Mouse (Mus musculus) midbrain, postnatal 0 days (tissue): ENCODE measurements around the gene Pde10a. TPM values are rescaled to one million over a fixed set of nuclear protein-coding genes. Genes with fewer than 3 reads are reported as not detected.
A peak's percentile ranks its signal among the peaks of the same experiment; 100 is the strongest.

Experiments used
- ATAC-seq: fragments of 200-750 bp; cut with Nextera tagmentation; 2 replicates; pipeline ENCODE4 v1.8.0; 2017; ENCODE audit warnings: moderate number of reproducible peaks, mild to moderate bottlenecking, moderate TSS enrichment, moderate library complexity; ENCODE audit not compliant: low FRiP score
- DNase-seq: peaks from one replicate; pipeline ENCODE4 v3.0.0-alpha.2; 2015; ENCODE audit warnings: low spot score
- H3K27ac ChIP-seq: fragments of 300-500 bp; sonication (generic); 2 replicates; pipeline ENCODE4 v1.5.1; 2014; ENCODE audit warnings: low read depth, mild to moderate bottlenecking, low read length, mixed read lengths
- H3K27me3 ChIP-seq: fragments of 300-500 bp; sonication (generic); 2 replicates; pipeline ENCODE4 v1.6.1; 2014; ENCODE audit warnings: low read length, control low read depth, mixed read lengths; ENCODE audit not compliant: insufficient read depth
- H3K36me3 ChIP-seq: fragments of 300-500 bp; sonication (generic); 2 replicates; pipeline ENCODE4 v1.6.1; 2014; ENCODE audit warnings: low read length, control low read depth, mixed read lengths; ENCODE audit not compliant: insufficient read depth
- H3K4me1 ChIP-seq: fragments of 300-500 bp; sonication (generic); 2 replicates; pipeline ENCODE4 v1.6.1; 2014; ENCODE audit warnings: mild to moderate bottlenecking, control low read depth, antibody characterized with exemption, low read length, mixed read lengths; ENCODE audit not compliant: insufficient read depth
- H3K4me2 ChIP-seq: fragments of 300-500 bp; sonication (generic); 2 replicates; pipeline ENCODE4 v1.6.1; 2014; ENCODE audit warnings: low read depth, mild to moderate bottlenecking, low read length, mixed read lengths; ENCODE audit not compliant: poor library complexity, severe bottlenecking
- H3K4me3 ChIP-seq: fragments of 300-500 bp; sonication (generic); 2 replicates; pipeline ENCODE4 v1.5.1; 2014; ENCODE audit warnings: low read depth, mild to moderate bottlenecking, low read length, moderate library complexity
- H3K9ac ChIP-seq: fragments of 300-500 bp; sonication (generic); replicated peaks from 2 replicates; pipeline ENCODE4 v1.6.1; 2014; ENCODE audit warnings: mild to moderate bottlenecking, low read length, moderate library complexity, mixed read lengths; ENCODE audit not compliant: poor library complexity, severe bottlenecking
- H3K9me3 ChIP-seq: fragments of 300-500 bp; sonication (generic); 2 replicates; pipeline ENCODE4 v1.6.1; 2016; ENCODE audit warnings: low read length, control low read depth
- CTCF ChIP-seq: IDR thresholded peaks from 2 replicates; pipeline ENCODE4 v1.5.1; 2016; ENCODE audit warnings: antibody characterized with exemption, mild to moderate bottlenecking
- WGBS: fragments of 180-500 bp; shearing (Covaris S2); extraction: QIAGEN DNeasy Blood & Tissue Kit; methylation state at CpG from one replicate; pipeline ENCODE4 v1.1.7; 2014; 5-methylcytosine and 5-hydroxymethylcytosine counted together
- polyA plus RNA-seq: library from polyadenylated mRNA; unstranded; fragments of >200 nt; fragmentation: Nextera tagmentation; extraction: Ambion mirVana; gene quantifications from 2 replicates; pipeline ENCODE4 v1.2.1, GENCODE M21; 2015
- total RNA-seq: library from RNA; depleted of rRNA; stranded (reverse); fragments of >200 nt; gene quantifications from 2 replicates; pipeline ENCODE4 v1.2.3, GENCODE M21; 2014

The Pde10a gene
- total and polyA plus RNA-seq, 2 experiments from 2014 or later = 8.6 to 40.3 TPM

DNA sequence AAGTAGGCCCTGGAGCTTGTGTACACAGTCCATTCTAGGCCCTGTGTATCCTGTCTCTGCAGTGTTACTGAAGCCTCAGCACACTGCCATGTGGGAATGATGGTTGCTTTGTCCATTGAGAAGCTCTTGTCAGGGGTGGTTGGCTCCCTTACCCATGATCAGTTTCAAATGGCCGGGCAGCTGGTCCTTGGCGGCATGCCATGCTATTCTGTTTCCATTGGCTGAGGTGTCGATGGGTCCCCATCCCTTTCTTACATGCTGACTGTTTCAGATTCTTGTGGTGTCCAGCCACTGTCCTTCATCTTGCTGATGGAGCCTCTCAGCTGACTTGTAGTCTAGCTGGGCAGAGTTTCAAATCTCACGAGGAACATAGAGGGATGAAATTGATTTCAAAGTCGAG lies 305.8 kb downstream of the Pde10a start:
- Histone ChIP-seq H3K27me3 (no peaks in the 10 kb centered on the region), H3K9ac (no peak overlapping the region), H3K27ac (no peak overlapping the region), H3K9me3 (no peaks in the 10 kb centered on the region), H3K36me3 (no peaks in the 10 kb centered on the region), H3K4me1 (no peaks in the 10 kb centered on the region), H3K4me2 (no peak overlapping the region), H3K4me3 (no peak overlapping the region)
- ATAC-seq (no peak), DNase-seq (peak; percentile 38)
- WGBS = 78% methylated on average over 5 of the region's 5 CpGs
- TF ChIP-seq CTCF = no peak

DNA sequence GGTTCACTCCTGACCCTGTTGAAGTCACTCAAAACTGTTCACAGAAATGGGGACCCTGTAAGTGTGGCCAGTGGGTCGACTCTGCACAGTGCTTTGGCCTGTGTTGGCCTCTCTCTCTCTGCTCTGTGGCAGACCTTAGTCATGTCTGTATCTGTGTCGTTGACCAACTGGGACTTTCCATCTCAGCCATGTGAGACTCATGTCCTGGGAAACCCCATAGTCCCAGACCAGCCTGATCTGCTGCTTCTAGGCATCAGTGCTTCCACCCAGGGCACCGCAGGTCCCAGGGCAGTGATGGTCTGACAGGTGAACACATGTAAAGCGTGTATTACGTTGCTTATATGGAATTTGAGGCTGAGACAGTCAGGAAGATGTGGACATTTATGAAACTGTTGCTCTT lies 311.1 kb downstream of the Pde10a start:
- Histone ChIP-seq H3K4me1 (no peaks in the 10 kb centered on the region; the same call in 1 of the 2 replicates), H3K9me3 (no peaks in the 10 kb centered on the region), H3K9ac (no peak overlapping the region), H3K27ac (no peak overlapping the region), H3K4me3 (no peak overlapping the region), H3K27me3 (no peaks in the 10 kb centered on the region), H3K4me2 (no peak overlapping the region), H3K36me3 (no peaks in the 10 kb centered on the region)
- DNase-seq (no peak), ATAC-seq (no peak)
- WGBS = 89% methylated on average over 5 of the region's 5 CpGs
- TF ChIP-seq CTCF = no peak

DNA sequence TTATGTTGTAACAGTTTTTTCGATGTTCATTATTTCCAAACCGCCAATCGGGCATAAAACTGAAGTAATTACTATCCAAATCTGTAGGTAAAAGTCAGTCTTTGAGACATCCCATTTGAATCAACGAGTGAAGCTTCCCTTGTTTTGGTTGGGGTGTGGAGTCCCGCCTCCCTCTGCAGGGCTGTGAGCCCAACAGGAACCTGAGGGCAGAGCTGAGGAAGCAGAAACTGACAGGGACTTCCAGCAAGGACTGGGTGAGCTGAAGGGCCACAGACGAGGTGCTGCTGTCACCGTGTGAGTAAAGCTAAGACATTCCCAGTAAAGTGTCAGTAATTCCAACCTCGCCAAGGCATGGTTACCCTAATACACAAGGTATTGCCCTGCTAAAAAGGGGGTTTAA lies 313.1 kb downstream of the Pde10a start:
- H3K4me1 ChIP-seq = peaks cover 7% of the 10 kb centered on the region; the same call in 1 of the 2 replicates
- H3K9me3 ChIP-seq = no peaks in the 10 kb centered on the region
- DNase-seq (no peak), ATAC-seq (no peak)
- no peak overlapping the region for H3K4me2 ChIP-seq
- no peak overlapping the region for H3K27ac ChIP-seq
- no peaks in the 10 kb centered on the region for H3K27me3 ChIP-seq
- no peak overlapping the region for H3K4me3 ChIP-seq
- no peak for TF ChIP-seq CTCF
- H3K36me3 ChIP-seq = no peaks in the 10 kb centered on the region
- no peak overlapping the region for H3K9ac ChIP-seq
- 48% methylated on average over 8 of the region's 8 CpGs for WGBS

DNA sequence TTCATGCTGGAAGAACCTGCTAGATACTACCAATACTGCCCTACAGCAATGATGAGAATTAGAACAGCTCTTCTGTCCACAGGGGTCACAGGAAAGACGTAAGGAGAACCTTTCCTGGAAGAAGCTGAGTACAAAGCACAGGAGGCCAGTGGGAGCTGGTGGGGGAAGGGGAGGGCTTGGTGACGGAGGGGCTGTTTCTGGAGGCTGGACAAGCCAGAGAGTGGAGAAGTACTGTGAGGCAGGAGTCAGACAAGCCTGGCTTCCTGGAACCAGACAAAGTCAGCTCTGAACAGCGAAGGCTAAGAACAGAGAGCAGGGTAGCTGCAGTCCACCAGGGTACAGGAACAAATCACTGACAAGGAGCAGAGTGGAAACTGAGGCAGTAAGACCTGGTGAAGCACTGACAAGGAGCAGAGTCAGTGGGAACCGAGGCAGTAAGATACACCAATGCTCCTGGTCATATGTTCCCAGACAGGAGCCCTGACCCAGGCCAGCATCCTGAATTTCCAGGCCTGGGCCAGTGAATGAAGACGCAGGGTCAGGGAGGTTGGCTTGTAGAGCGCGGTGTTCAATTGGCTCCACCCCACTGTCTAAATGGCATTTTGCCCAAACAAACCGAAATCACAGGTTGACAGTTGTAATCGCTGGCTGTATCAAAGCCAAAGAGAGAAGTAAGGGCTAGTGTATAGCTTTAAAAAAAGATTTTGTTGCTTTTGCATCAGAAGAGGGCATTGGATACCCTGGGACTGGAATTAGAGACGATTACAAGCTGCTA lies 314.3 kb downstream of the Pde10a start:
- Histone ChIP-seq H3K4me1 (peaks cover 7% of the 10 kb centered on the region; the same call in 1 of the 2 replicates), H3K27me3 (no peaks in the 10 kb centered on the region), H3K9ac (no peak overlapping the region), H3K36me3 (no peaks in the 10 kb centered on the region), H3K4me2 (no peak overlapping the region), H3K27ac (no peak overlapping the region), H3K4me3 (no peak overlapping the region), H3K9me3 (no peaks in the 10 kb centered on the region)
- no peak for TF ChIP-seq CTCF
- DNase-seq = no peak
- no peak for ATAC-seq
- WGBS = 63% methylated on average over 10 of the region's 10 CpGs

DNA sequence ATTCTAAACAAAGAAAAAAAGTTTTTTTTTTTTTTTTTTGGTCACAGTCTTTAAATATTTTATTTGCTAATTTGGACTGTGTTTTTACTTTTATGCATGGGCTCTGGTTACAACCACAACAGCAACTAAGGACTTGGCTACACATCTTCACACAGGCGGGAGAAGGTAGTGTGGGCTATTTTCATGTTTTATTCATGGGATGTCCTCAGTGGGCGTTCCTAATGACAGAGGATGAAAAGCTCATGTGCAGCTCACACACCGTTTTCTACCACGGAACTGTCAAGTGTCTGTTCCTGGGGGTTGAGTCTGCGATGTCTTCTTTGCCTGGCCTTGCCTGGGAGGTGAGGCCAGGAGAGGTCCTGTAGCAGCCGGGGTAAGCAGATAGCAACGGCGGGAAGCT lies 315.9 kb downstream of the Pde10a start:
- ATAC-seq (no peak), DNase-seq (peak; percentile 19)
- Histone ChIP-seq H3K36me3 (no peaks in the 10 kb centered on the region), H3K4me3 (no peak overlapping the region), H3K9ac (no peak overlapping the region), H3K4me2 (no peak overlapping the region), H3K9me3 (no peaks in the 10 kb centered on the region), H3K27ac (no peak overlapping the region), H3K27me3 (no peaks in the 10 kb centered on the region), H3K4me1 (peaks cover 7% of the 10 kb centered on the region; the same call in 1 of the 2 replicates)
- no peak for TF ChIP-seq CTCF
- 27% methylated on average over 8 of the region's 8 CpGs for WGBS

DNA sequence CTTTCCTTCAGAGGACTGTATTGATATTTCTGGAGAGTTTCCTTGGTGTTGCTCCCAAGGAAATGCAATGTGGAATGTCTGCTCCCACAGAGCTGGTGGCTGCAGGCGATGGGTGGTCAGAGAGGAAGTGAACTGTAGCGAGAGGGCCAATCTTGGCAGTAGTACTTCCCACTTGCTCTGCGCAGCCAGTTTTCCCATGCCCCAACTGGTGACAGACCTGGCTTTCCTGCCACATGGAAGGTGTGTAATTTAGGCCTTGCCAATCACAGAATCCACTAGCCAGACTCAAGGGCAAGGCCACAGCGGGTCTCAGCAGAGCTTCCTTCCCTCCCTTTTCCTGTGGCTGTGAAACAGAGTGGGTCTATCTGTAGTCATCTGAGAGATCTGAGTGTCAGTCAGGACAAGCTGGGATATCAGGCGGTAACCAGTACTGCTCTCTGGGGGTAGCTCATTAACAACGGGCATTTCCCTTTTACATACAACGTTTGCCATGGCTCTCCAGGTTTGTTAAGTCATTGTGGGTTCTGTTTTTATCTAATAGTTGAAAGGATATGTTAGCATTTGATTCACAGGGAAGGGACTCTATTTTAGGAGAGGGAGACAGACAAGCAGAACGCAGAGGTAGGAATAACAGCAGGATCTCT lies 316.8 kb downstream of the Pde10a start:
- Histone ChIP-seq H3K9me3 (no peaks in the 10 kb centered on the region), H3K36me3 (no peaks in the 10 kb centered on the region), H3K27ac (no peak overlapping the region), H3K4me3 (no peak overlapping the region), H3K9ac (no peak overlapping the region), H3K27me3 (no peaks in the 10 kb centered on the region), H3K4me1 (peaks cover 7% of the 10 kb centered on the region; the same call in 1 of the 2 replicates), H3K4me2 (no peak overlapping the region)
- DNase-seq = peak; percentile 31
- WGBS = 54% methylated on average over 8 of the region's 8 CpGs
- ATAC-seq = no peak
- no peak for TF ChIP-seq CTCF
